Mouse (Mus musculus): Measurements from ENCODE around the gene Myo3b. TPM values are rescaled to one million over a fixed set of nuclear protein-coding genes. Genes with fewer than 3 reads are reported as not detected.

Gene Myo3b
- polyA plus RNA-seq, 1 experiment from 2014 or later, result 0.39 TPM

- Histone ChIP-seq H3K4me2 (ENCODE audit: low read length) (no peak overlapping the region), H3K4me1 (ENCODE audit: control insufficient read depth, insufficient read depth, low read depth, low read length) (peaks cover 8% of the 10 kb centered on the region), H3K9me3 (ENCODE audit: control insufficient read depth, low read length) (no peaks in the 10 kb centered on the region), H3K27me3 (replicated peaks; ENCODE audit: control insufficient read depth, insufficient read depth, low read length) (no peaks in the 10 kb centered on the region), H3K9ac (ENCODE audit: low read depth, low read length) (no peak overlapping the region), H3K27ac (ENCODE audit: low read depth, low read length) (no peak overlapping the region), H3K4me3 (ENCODE audit: low read length) (no peak overlapping the region), H3K36me3 (ENCODE audit: control insufficient read depth, insufficient read depth, low read length) (no peaks in the 10 kb centered on the region)
- ATAC-seq, result no peak
- 59% methylated on average over 16 of the region's 16 CpGs for whole genome bisulfite sequencing
These were observed 79.7 kb downstream of the Myo3b start for GRCm38 (mm10) chr2:70118376-70119264.

- H3K9me3 ChIP-seq (ENCODE audit: control insufficient read depth, low read length), result no peaks in the 10 kb centered on the region
- H3K36me3 ChIP-seq (ENCODE audit: control insufficient read depth, insufficient read depth, low read length), result no peaks in the 10 kb centered on the region
- no peak overlapping the region for H3K9ac ChIP-seq (ENCODE audit: low read depth, low read length)
- 95% methylated on average over 2 of the region's 2 CpGs for WGBS
- H3K4me3 ChIP-seq (ENCODE audit: low read length), result no peak overlapping the region
- H3K27ac ChIP-seq (ENCODE audit: low read depth, low read length), result no peak overlapping the region
- ATAC-seq, result no peak
- no peak overlapping the region for H3K4me2 ChIP-seq (ENCODE audit: low read length)
- H3K27me3 ChIP-seq (replicated peaks; ENCODE audit: control insufficient read depth, insufficient read depth, low read length), result no peaks in the 10 kb centered on the region
- H3K4me1 ChIP-seq (ENCODE audit: control insufficient read depth, insufficient read depth, low read depth, low read length), result peaks cover 3% of the 10 kb centered on the region; the same call in 1 of the 2 replicates
These were observed 80.3 kb downstream of the Myo3b start for GRCm38 (mm10) chr2:70119265-70119663.

DNA sequence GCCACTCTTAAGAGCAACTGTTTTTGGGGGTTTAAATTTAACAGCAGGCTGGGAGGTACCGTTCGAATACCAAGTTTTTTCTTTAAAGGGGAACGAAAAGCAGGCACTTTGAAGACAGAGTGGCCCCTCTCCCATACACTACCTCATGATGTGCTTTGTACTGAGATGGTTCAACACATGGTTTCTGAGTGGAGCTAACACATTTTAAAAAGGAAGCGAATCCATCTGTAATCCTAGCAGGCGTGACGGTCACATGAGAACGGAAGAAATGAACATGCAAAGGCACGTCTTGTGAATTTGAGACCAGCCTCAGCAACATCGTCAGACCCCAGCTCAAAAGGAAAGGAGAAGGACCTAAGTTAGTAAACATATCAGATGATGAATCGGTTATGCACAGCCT lies 87.4 kb downstream of the Myo3b start:
- no peaks in the 10 kb centered on the region for H3K36me3 ChIP-seq (ENCODE audit: control insufficient read depth, insufficient read depth, low read length)
- H3K4me3 ChIP-seq (ENCODE audit: low read length), result peak overlapping the region; percentile 27
- H3K27ac ChIP-seq (ENCODE audit: low read depth, low read length), result peak overlapping the region; percentile 58; the same call in 1 of the 2 replicates
- peaks cover 7% of the 10 kb centered on the region for H3K4me1 ChIP-seq (ENCODE audit: control insufficient read depth, insufficient read depth, low read depth, low read length)
- H3K9me3 ChIP-seq (ENCODE audit: control insufficient read depth, low read length), result no peaks in the 10 kb centered on the region
- no peaks in the 10 kb centered on the region for H3K27me3 ChIP-seq (replicated peaks; ENCODE audit: control insufficient read depth, insufficient read depth, low read length)
- peak overlapping the region; percentile 51 for H3K4me2 ChIP-seq (ENCODE audit: low read length)
- peak overlapping the region; percentile 11; the same call in 1 of the 2 replicates for H3K9ac ChIP-seq (ENCODE audit: low read depth, low read length)
- WGBS, result 64% methylated on average over 10 of the region's 10 CpGs
- ATAC-seq, result no peak; the same call in 1 of the 2 replicates

- ATAC-seq, result peak; percentile 94
These were observed 87.9 kb downstream of the Myo3b start for GRCm38 (mm10) chr2:70126783-70127182.

GRCm38 (mm10) chr2:70127351-70128148 lies 88.6 kb downstream of the Myo3b start:
- Histone ChIP-seq H3K27ac (ENCODE audit: low read depth, low read length) (peak overlapping the region; percentile 72), H3K4me2 (ENCODE audit: low read length) (peak overlapping the region; percentile 51), H3K4me1 (ENCODE audit: control insufficient read depth, insufficient read depth, low read depth, low read length) (peaks cover 7% of the 10 kb centered on the region), H3K4me3 (ENCODE audit: low read length) (no peak overlapping the region), H3K9me3 (ENCODE audit: control insufficient read depth, low read length) (no peaks in the 10 kb centered on the region), H3K9ac (ENCODE audit: low read depth, low read length) (peak overlapping the region; percentile 33; the same call in 1 of the 2 replicates), H3K36me3 (ENCODE audit: control insufficient read depth, insufficient read depth, low read length) (no peaks in the 10 kb centered on the region), H3K27me3 (replicated peaks; ENCODE audit: control insufficient read depth, insufficient read depth, low read length) (no peaks in the 10 kb centered on the region)
- ATAC-seq, result peak; percentile 58
- 4% methylated on average over 21 of the region's 21 CpGs for WGBS

More at GRCm38 (mm10) chr2:70126783-70127182, 87.9 kb downstream of the Myo3b start:
- Histone ChIP-seq H3K27me3 (replicated peaks; ENCODE audit: control insufficient read depth, insufficient read depth, low read length) (no peaks in the 10 kb centered on the region), H3K9ac (ENCODE audit: low read depth, low read length) (peak overlapping the region; percentile 11), H3K4me1 (ENCODE audit: control insufficient read depth, insufficient read depth, low read depth, low read length) (peaks cover 7% of the 10 kb centered on the region), H3K36me3 (ENCODE audit: control insufficient read depth, insufficient read depth, low read length) (no peaks in the 10 kb centered on the region), H3K27ac (ENCODE audit: low read depth, low read length) (peak overlapping the region; percentile 58; the same call in 1 of the 2 replicates), H3K4me2 (ENCODE audit: low read length) (peak overlapping the region; percentile 51), H3K9me3 (ENCODE audit: control insufficient read depth, low read length) (no peaks in the 10 kb centered on the region), H3K4me3 (ENCODE audit: low read length) (peak overlapping the region; percentile 27)
- under 1% methylated on average over 13 of the region's 13 CpGs for WGBS

DNA sequence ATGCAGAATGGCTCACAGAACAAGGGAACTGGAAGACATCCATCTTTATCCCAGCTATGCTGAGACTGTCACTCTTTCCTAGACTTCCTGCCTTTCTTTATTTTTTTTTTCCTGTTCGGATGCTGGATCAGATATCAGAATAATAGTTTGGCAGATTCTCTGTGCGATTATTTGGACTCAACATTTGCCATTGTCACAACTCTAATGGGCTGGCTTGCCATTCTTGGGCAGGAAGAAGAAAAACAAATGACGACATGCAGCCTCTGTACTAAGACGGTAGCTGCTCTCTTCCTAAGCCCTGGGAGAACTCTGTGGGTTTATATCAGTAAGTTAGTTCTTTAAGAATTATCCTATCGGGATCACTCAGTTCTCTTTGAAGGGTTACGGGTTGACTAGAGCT lies 89.7 kb downstream of the Myo3b start:
- 69% methylated on average over 6 of the region's 6 CpGs for WGBS
- Histone ChIP-seq H3K4me3 (ENCODE audit: low read length) (no peak overlapping the region), H3K4me2 (ENCODE audit: low read length) (no peak overlapping the region), H3K9me3 (ENCODE audit: control insufficient read depth, low read length) (no peaks in the 10 kb centered on the region), H3K27ac (ENCODE audit: low read depth, low read length) (0 out of 2 replicates have a peak overlapping the region, but pooled peaks have one; percentile 55), H3K9ac (ENCODE audit: low read depth, low read length) (no peak overlapping the region), H3K27me3 (replicated peaks; ENCODE audit: control insufficient read depth, insufficient read depth, low read length) (no peaks in the 10 kb centered on the region), H3K4me1 (ENCODE audit: control insufficient read depth, insufficient read depth, low read depth, low read length) (peaks cover 7% of the 10 kb centered on the region), H3K36me3 (ENCODE audit: control insufficient read depth, insufficient read depth, low read length) (no peaks in the 10 kb centered on the region)
- ATAC-seq, result no peak

GRCm38 (mm10) chr2:70129566-70129965 lies 90.6 kb downstream of the Myo3b start:
- Histone ChIP-seq H3K4me2 (ENCODE audit: low read length) (no peak overlapping the region), H3K9ac (ENCODE audit: low read depth, low read length) (no peak overlapping the region), H3K4me3 (ENCODE audit: low read length) (no peak overlapping the region), H3K27ac (ENCODE audit: low read depth, low read length) (no peak overlapping the region), H3K9me3 (ENCODE audit: control insufficient read depth, low read length) (no peaks in the 10 kb centered on the region; the same call in 1 of the 2 replicates), H3K27me3 (replicated peaks; ENCODE audit: control insufficient read depth, insufficient read depth, low read length) (no peaks in the 10 kb centered on the region), H3K36me3 (ENCODE audit: control insufficient read depth, insufficient read depth, low read length) (no peaks in the 10 kb centered on the region), H3K4me1 (ENCODE audit: control insufficient read depth, insufficient read depth, low read depth, low read length) (peaks cover 7% of the 10 kb centered on the region)
- no peak for ATAC-seq
- WGBS, result 36% methylated on average over 3 of the region's 3 CpGs

DNA sequence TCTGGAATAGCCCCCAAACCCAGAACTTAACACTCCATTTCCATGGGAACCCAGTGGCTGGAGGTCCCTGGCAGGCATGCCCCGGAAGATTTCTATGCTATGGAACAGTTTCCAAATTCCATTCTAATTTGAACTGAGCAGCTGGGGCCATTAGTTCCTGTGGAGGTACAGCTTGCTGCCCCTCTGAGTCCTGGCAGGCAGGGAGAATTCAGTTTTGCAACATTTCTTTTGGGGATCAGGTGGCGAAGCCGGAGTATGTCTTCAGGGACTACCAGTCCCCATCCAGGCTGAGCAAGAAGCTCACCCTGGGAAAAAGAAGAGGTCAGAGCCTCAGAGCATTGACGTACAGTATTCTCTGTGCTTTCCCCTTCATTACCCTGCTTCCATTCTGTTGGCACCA lies 94.4 kb downstream of the Myo3b start:
- no peaks in the 10 kb centered on the region for H3K4me1 ChIP-seq (ENCODE audit: control insufficient read depth, insufficient read depth, low read depth, low read length)
- 36% methylated on average over 4 of the region's 4 CpGs for WGBS

More for the DNA sequence above, 94.4 kb downstream of the Myo3b start:
- no peak for ATAC-seq
- no peak overlapping the region for H3K9ac ChIP-seq (ENCODE audit: low read depth, low read length)
- no peak overlapping the region for H3K4me2 ChIP-seq (ENCODE audit: low read length)
- H3K27me3 ChIP-seq (replicated peaks; ENCODE audit: control insufficient read depth, insufficient read depth, low read length), result no peaks in the 10 kb centered on the region
- no peaks in the 10 kb centered on the region for H3K36me3 ChIP-seq (ENCODE audit: control insufficient read depth, insufficient read depth, low read length)
- H3K9me3 ChIP-seq (ENCODE audit: control insufficient read depth, low read length), result no peaks in the 10 kb centered on the region; the same call in 1 of the 2 replicates
- H3K4me3 ChIP-seq (ENCODE audit: low read length), result no peak overlapping the region
- no peak overlapping the region for H3K27ac ChIP-seq (ENCODE audit: low read depth, low read length)
